Mouse (Mus musculus) layer of hippocampus, adult 9-10 months (tissue): Measurements from ENCODE around the gene Zbtb38.

Source experiments
- DNase-seq: peaks from one replicate; pipeline ENCODE4 v3.0.0; 2022; ENCODE audit warnings: low spot score

Gene Zbtb38

DNA sequence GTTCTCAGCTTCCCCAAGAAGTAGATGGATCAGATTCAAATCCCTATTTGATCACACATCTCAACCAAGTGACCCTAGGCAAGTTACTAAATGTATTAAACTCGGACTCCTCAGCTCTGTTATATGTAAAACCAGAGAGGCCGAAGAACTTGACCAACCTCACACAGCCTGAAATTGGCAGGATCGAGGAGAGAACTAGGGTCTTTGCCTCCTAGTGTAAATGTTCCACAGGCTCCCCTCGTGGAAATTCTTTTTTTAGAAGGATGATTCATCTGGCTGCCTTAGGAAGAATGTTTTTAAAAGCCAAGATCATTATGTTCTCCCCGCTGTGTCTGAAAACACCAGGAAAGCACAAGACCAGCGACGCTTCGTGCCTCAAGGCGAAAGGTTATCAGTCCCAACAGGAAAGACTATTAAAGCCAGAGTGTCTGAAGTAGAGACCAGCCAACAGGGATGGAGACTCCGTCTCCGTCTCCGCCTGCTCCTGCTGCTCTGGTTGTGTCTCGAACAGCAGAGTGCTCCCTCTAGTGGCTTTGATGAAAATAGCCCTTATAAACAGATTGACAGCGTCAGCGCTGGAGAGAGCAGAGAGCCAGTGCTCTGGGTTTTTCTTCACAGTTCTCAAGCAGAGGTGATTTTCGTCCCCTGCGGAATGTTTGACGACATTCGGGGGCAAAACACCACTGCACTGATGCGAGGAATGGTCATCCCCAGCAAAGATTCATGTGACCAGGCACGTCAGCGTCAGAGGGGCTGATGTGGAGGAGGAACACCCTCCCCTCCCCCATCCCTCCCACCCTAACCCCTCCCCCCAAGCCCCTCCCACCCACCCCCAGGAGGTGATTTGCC is 6.3 kb upstream of the Zbtb38 start:
- peak; percentile 90 for DNase-seq

DNA sequence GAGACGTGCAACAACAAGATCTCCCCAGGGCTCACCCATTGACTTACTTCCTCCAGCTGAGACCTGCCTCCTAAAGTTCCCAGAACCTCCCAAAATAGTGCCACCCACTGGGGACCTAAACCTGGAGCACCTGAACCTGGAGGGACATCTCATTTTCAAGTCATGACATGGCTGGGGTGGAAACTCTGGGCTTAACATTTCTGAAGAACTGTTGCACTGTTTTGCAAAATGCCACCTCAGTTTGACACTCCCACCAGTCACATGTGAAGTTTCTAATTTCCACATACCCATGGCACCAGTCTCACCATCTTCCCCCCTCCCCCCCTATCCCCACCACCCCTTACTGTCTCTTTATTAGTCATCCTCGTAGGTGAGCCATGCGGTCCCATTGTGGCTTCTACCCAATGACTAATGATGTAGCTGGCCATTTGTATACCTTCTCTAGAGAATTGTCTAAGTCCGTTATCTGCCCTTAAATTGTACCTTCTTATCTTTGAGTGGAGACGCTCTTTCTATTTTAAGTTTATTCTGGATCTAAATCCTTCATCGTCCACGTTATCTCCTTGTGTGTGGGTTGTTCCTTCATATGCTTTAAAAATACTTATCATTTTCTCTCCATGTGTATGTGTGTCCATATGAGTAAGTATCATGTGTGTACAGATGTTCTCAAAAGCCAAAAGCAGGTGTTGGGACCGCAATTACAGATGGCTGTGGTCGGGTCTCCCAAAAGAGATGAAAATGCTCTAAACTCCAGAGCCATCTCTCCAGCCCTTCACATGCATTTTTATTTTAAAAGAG is 4.2 kb upstream of the Zbtb38 start:
- DNase-seq, result no peak

DNA sequence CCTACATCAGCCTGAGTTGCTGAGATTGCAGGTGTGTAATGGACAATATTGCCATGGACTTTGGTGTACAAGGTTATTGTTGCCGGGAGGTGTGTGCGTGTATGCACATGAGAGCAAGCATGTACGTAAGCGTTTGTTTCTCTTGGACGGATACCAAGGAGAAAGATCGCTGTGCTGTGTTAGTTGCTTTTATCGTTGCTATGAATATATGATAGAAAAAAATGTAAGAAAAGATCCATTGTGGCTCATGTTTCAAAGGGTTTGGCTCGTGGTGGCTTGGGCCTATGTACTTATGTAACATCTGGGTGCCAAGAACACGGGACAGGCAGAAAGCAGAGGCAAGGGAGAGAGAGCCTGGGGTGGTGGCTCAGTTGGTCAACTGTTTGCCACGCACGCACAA is 3.1 kb upstream of the Zbtb38 start:
- DNase-seq, result no peak

DNA sequence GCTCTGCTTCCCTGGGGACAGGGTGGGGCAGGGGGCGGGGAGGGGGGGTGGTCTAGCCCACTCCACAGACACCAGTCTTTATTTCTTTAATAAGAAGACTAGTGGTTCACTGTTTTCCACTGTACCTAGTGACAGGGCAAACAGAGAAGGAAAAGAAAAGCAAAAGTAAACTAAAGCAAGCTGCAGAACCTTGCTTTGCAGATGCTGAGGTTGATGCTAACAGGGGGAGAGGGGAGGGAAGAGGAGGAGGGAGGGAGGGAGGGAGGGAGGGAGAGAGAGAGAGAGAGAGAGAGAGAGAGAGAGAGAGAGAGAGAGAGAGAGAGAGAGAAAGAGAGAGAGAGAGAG is 2.0 kb upstream of the Zbtb38 start:
- DNase-seq, result no peak

DNA sequence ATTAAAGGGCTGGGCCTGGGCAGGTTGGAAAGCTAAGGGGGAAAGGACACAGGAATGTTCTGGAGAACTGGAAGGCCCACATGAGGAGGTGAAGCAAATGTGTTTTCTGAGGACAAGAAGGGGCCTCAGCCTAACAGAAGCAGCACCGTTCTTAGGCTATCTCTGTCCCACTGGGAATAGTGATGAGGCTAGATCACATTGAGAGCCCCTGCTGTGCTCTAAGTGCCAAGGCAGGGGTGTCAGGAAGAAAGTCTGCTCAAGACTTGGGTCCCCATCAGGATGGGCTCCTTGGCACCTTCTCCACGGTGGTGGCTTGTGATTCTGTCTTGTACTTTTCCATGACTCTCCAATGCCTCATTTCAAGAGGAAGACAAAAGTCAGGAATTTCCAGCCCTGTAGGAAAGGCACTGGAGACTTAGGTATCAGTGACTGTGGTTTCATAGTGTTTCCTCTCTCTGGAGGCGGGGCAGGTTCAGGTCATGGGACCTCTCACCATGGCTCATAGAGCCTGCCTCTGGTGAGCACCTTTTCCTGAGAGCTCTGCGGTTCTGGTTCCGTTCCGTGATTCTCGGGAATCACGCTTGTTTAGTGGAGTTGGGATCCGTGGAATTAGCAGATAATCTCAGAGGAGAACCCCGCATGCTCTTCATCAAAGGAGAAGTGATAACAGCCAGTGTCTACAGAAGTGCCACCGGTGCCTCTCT is 1.4 kb upstream of the Zbtb38 start:
- no peak for DNase-seq

DNA sequence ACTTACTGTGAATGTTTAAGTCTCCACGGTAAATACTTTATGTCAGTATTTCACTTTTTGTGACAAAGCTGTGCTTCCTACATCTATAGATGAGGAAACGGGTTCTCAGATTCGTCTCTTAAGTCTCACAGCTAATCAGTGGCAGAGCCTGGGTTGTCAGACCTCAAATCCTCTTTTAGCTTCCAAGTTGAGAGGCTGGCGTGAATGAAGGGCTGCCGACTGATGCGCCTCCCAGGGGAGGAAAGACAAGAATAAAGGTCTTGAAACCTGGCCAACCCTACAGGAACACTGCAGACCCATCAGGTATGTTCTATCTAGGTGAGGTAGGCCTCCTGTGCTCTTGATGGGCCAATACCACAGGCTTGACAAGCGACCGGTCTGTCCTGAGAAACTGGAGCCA is 761 bp upstream of the Zbtb38 start:
- no peak for DNase-seq

DNA sequence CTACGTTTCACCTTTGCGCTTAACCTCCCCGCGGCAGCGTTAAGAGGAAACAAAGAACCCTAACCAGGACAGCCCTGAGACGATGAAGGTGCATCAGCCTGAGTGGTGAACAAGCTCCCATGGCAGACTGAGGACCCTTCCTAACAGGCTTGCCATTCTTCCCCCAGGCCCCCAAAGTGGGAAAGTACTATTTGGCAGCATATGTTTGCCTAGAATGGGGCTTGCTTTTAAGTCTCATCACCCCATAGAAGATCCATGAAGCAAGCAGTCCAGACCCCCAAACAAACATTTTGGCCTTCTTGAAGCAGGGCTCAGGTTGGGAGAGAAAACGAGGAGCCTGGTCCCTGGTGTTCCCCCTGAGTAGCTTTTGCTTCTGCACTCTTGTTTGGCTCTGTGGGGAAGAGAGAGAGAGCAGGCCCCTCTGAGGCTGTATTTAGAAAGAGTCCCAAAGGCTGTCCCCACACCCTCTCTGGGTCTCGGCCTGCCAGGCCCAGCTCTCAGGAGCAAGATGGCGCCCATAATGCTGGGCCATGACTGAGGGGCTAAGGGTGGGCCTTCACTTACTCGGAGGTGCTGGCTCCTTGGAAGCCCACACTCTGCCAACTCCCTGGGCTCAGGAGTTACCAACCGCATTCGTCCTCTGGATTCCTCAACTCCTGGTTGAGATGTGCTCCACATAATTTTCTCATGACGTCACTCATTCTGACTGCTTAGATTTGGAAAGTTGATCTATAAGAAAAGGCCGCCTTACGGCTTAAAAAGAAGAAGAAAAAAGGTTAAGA is 619 bp downstream of the Zbtb38 start:
- DNase-seq, result no peak

DNA sequence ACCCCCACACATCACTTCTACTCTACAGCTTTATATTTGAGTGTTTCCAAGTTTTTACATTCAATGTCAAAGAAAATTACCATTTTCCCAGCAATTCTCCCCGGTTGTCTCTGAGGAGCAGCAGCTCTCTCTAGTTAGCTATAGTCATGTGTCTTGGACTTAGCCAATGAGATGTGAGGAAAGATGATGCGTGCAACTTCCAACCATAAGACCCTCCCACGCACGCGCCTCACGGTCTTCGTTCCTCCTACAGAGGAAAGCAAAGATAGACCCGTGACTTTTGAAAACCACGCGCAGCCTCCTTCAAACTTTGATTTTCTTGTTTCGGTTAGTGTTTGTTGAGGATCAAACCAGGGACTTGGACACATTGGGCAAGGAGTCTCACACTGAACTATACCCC is 2.0 kb downstream of the Zbtb38 start:
- DNase-seq, result no peak

DNA sequence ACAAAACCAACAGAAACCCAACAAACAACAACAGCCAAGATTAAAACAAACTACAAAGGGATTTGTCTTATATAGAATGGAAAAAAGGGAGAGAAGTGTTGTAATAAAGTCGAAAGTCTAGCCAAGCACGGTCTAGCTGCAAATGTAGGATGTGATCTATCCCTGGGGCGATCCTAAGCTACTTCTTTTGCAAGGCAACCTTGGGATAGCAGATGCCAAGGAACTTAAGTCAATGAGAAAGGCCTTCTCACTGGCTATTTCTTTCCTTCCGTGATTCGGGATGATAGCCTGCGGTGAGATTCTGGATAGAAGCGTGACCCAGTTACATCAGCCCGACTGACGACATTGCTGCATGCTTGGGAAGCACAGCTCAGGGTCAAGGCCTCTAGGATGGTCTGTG is 6.1 kb downstream of the Zbtb38 start:
- no peak for DNase-seq

DNA sequence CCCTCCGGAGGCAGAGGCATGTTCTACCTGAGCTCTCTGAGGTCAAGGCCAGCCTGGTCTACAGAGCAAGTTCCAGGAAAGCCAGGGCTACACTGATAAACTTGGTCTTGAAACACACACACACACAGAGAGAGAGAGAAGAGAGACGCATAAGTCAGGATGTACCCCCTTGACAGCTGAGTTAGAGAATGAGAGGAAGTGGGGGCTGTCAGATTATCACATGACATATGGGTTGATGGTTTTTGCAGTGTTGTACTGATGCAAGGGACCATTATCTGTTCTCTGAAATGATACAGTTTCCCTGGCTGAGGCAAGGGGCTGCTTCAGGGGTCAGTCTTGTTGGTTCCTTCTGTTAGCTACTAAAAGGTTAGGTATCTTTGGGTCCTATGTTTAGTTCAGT is 7.7 kb downstream of the Zbtb38 start:
- no peak for DNase-seq

DNA sequence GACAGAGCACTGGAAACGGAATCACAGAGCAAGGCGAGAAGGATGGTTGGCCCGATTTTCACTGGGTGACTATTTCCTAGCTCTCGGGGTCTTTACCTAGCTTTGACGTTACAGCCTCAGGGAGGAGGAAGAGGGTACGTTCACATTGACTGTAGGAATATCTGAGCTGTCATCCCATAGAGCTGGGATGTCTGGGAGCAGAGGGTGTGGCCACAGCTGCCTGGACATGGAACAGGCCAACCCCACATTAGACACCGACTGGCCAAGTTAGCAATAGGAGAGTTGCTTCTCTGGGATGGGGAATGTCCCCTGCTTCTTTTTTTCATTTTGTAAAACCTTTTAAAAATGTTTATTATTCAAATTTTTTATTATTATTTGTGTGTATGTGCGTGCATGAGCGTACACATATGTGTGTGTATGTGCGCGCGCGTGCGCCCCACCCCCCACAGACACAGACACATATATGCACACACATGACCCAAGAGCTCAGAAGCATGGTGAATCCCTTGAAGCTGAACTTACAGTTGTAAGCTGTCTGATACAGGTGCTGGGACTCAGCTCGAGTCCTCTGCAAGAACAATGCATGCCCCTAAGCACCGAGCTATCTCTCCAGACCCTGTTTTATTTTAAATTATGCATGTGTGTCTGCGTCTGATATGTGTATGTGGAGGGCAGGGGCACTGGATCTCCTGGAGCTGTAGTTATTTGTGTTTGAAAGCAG is 11.1 kb downstream of the Zbtb38 start:
- DNase-seq, result no peak

DNA sequence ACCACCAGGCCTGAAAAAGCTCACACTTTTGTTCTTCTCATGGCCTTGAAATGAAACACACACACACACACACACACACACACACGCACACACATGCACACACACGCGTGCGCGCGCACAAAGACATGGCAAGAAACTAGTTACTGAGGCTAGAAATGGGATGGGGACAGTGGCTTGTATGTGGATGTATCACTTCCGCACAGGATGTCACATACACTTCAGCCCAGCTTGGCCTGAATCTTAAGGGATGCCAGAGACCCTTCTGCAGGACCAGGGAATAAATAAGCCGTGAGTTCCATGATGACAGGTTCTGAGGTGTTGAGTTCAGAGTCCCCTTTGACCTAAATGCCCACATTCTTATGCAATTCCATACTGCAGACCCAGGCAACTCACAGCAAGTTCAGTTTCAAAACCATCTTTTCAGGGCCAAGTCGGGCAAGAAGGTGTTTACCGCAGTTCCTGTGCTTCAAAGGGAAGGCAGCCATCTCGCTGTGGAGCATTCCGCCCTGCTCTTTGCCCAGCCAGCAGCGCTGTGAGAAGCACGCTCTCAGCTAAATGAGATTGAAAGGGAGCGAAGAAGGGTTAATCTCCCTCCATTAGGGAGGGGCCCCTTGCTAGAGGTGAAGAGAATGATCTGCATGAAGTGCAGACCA is 11.8 kb downstream of the Zbtb38 start:
- no peak for DNase-seq

DNA sequence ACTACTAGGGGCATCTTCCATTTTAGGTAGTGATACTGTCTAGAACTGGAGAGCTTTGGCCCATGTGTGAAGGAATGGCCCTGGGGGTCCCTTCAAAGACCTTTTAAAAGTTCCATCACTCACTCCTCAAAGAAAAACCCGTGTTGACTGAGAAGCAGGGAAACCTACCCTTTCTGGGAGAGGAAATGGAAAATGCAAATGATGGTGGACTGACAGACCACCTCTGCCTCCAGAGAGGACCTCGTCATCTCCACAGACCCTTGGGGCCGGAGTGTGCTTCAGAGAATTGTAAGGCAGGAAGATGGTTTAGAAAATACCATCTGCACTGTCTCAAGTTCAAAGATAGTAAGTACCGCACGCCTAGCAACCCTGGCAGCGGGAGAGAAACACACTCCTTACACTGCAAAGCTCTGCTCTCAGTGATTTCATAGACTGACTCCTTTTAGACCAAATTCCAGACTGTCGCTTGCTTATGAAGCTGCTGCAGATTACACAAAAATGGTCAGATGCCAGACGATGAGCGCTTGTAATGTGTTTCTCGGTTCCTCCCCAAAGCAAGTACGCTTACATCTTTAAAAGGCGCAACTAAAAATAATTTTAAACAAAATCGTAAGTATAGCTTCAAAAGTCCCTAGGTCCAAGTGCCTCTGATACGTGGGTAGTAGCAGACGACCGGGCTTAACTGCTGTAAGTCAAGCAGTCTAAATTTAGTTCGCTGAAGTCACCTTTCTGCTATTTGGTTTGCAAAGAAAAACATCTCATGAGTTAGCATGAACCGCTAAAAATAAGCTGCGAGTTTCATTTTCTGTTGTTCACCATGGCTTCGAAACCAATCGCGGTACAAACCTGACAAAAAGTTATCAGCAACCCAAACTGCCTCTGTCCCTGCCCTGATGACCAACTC is 12.6 kb downstream of the Zbtb38 start:
- DNase-seq, result no peak

DNA sequence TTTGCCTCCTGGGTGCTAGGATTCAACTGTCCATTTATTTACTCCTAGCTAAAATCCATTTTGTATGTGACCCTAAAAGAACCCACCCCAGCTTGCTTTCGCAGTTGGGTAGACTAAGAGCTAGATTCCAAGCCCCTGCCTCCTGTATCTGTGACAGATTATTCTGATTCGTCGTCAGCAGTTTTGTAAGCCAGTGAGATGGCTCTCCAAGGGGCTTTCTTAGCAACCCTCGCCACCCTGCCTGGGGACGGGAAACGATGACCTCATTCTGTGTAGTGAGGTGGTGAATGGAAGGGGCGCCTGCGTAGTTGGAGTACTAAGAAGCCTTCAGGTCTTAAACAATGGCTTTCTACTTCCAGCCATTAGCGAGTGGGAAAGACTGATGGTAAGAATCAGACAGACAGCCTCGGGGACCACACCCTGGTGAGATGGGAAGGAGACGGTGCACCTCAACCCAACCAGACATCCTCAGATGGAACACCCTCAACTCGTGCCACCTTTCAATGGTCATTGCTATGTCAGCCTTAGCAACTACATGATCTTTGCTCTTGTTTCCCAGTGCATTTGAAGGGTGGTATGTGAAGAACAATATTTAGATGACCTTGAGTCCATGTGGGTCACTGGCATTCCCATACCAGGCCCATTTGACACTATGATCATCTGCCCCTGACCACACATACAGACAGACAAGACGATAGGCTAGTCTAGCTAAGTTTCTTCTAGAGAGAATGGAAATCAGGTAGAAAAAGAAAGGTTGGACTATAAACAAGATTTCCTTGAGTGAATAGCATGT is 13.9 kb downstream of the Zbtb38 start:
- no peak for DNase-seq

DNA sequence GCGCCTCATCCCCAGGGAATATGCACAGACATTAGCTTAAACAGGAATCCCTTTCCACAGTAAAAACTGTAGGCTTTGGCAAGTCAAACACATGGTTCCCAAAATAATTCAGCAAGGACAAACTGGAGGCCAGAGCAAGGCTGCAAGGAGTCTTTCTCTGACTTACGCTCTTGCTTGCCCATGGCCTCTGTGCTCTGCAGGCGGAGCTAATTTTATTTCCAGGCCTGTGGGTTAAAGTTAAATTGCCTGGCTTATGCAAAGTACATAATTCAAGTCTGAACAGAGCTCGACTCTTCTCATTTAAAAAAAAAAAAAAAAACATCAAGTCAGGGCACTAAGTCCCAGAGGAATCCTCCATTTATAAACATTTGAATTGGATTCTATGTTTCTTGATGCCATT is 16.7 kb downstream of the Zbtb38 start:
- DNase-seq, result no peak

DNA sequence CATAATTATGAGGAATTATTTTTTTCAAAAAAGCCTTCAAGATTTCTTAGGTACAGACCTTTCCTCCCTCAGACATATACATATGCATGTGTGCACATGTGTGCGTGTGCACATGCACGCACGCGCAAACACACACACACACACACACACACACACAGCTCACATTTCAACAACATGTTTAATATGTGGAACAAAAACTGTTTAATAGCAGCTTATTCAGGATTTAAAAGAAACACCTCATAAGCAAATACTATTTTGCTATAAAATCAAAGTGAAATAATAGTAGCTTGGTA is 19.3 kb downstream of the Zbtb38 start:
- DNase-seq, result no peak

DNA sequence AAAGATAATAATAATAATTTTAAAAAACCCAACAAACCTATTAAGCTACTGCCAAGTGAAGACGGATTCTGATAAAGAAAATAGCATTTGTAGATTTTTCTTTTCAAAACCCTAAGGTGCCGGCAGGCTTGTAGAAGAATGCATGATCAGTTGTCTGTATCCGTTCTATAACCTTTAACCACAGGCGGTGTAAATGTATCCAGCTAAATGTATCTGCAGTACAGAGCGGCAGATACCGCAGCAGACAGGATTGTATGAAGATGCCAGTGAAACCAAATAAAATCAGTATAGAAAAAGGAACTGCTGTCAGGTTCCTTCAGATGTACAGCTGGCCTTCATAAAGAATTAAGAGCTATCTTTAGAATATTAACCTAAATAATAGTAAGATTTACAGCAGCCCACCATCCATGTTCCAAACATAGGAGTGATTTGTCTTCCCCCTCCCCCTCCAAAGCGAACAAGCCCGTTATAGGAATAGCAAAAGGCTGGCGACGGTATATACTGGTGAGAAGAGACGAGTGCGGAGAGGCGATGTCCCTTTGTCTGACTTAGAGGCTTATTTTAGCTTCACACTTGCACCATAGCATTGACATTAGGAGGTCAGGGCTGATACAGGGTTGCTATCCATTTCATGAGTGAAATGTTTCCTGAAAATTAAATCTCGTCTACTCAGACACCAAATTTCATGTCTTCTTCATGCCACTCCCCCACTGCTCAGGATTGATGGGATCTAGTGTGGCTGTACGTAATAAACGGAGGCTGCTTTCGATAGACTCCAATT is 19.8 kb downstream of the Zbtb38 start:
- DNase-seq, result no peak

DNA sequence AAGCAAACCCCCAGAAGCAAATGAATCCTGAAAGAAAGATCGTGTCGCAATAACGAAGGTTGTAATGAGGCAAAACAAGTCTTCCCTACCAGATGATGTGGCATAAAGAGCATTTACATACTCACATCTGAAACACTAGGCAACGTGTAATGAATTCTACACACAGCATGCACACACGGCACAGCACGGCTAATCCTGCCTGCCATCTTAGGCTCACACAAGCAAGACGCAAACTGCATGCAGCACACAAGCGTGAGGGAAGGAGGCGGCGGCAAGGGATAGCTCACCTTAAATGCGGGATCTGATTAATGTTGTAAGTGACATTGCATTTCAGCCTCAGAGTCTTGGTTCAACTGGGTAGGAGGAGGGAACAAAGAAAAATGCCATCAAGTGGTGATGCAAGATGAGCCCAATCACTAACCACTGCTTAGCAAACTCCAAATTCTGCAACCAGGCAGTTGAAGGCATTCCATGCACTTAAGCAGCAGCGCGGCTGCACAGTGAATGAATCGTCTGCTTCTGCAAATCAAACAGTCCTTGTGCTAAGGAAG is 20.6 kb downstream of the Zbtb38 start:
- DNase-seq, result no peak
